Mouse (Mus musculus) embryonic facial prominence, embryonic 10.5 days (tissue): ENCODE measurements around the gene Lta. TPM values are rescaled to one million over a fixed set of nuclear protein-coding genes. Genes with fewer than 3 reads are reported as not detected.

Experiments
- DNase-seq: peaks from one replicate; pipeline ENCODE4 v3.0.0-alpha.2; 2017; ENCODE audit warnings: low spot score
- H3K27ac ChIP-seq: fragments of 300-500 bp; sonication (generic); replicated peaks from 2 replicates; pipeline ENCODE4 v1.5.1; 2016; ENCODE audit warnings: mild to moderate bottlenecking
- H3K27me3 ChIP-seq: fragments of 300-500 bp; sonication (generic); replicated peaks from 2 replicates; pipeline ENCODE4 v1.6.1; 2016; ENCODE audit warnings: low read depth, mild to moderate bottlenecking; ENCODE audit not compliant: poor library complexity, severe bottlenecking
- H3K36me3 ChIP-seq: fragments of 300-500 bp; sonication (generic); replicated peaks from 2 replicates; pipeline ENCODE4 v1.6.1; 2016; ENCODE audit warnings: mild to moderate bottlenecking, moderate library complexity
- H3K4me1 ChIP-seq: fragments of 300-500 bp; sonication (generic); 2 replicates; pipeline ENCODE4 v1.6.1; 2016
- H3K4me3 ChIP-seq: fragments of 300-500 bp; sonication (generic); 2 replicates; pipeline ENCODE4 v1.5.1; 2016; ENCODE audit warnings: mild to moderate bottlenecking, moderate library complexity
- H3K9me3 ChIP-seq: fragments of 300-500 bp; sonication (generic); 2 replicates; pipeline ENCODE4 v1.6.1; 2016; ENCODE audit warnings: mild to moderate bottlenecking
- WGBS: fragments of 180-500 bp; shearing (Covaris S2); methylation state at CpG from one replicate; pipeline ENCODE4 v1.1.7; 2016; 5-methylcytosine and 5-hydroxymethylcytosine counted together
- microRNA-seq: library from miRNA; unstranded; fragments of <30 nt; microRNA quantifications from one replicate; pipeline ENCODE4, GENCODE M21; 2017
- polyA plus RNA-seq: library from polyadenylated mRNA; unstranded; fragments of >200 nt; fragmentation: Nextera tagmentation; extraction: Ambion mirVana; gene quantifications from 2 replicates; pipeline ENCODE4 v1.2.1, GENCODE M21; 2016

The Lta gene
- polyA plus RNA-seq, 1 experiment from 2014 or later = not detected

DNA sequence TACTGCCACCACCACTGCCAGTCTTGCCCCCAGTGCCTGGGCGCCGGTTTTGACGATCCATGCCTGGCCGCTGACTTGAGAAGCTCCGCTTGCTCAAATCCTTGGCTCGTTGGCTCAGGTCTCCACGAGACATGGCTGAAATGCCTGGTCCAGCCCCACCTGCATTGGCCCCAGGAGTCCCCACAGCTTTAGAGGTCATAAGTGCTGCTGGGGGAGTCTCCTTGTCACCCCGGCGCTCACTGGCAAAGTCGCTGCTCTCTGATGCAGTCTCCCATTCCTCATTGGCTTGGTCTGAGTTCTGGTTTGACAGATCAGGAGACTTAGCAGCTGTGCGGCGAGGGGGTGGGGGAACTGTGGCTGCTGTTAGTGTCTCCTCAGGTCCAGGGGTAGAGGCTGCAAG, 49.7 kb downstream of the Lta start:
- Histone ChIP-seq H3K27ac (no peak overlapping the region), H3K9me3 (no peaks in the 10 kb centered on the region), H3K27me3 (no peaks in the 10 kb centered on the region), H3K36me3 (peaks cover 99% of the 10 kb centered on the region), H3K4me1 (peaks cover 12% of the 10 kb centered on the region), H3K4me3 (peak overlapping the region; percentile 16; the same call in 1 of the 2 replicates)
- DNase-seq = no peak
- WGBS = 93% methylated on average over 12 of the region's 12 CpGs

DNA sequence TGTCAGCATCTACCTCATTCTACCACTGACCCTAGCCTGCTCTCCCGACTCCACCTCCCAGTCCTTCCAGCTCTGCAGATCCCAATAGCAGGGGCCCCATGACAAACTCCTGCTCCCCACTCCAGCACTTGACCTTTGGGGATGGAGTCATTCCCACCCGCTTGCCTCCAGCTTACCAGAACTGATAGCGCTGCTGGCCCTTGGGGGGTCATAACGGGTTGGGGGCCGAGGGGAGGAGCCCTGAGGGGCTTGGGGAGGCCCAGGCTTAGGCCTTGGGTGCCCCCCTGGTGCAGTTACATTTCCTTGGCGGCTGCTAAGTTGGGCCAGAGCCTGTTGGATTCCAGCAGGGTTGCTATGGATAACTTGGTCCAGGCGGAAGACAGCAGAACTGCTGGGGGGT, 50.5 kb downstream of the Lta start:
- DNase-seq = no peak
- Histone ChIP-seq H3K27me3 (no peaks in the 10 kb centered on the region), H3K4me1 (peaks cover 12% of the 10 kb centered on the region), H3K27ac (no peak overlapping the region), H3K9me3 (no peaks in the 10 kb centered on the region), H3K4me3 (peak overlapping the region; percentile 16; the same call in 1 of the 2 replicates), H3K36me3 (peaks cover 99% of the 10 kb centered on the region)
- WGBS = 84% methylated on average over 7 of the region's 7 CpGs

DNA sequence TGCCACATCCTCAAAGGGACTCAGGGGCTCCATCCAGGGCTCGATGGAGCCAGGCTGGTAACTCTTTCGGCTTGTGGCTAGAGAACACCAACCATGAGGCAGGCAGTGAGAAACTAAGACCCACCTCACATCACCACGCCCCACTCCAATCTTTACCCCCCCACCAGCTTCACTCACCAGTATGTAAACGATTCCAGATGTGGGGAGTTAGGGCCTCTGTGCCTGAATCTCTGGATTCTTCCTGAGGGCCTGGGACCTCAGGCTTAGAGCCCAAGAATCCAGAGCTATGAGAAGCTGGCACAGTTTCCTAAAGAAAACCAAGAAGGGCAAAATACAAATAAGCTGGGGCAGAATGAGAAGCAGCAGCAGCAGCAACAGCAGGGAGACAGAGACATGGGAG, 51.2 kb downstream of the Lta start:
- Histone ChIP-seq H3K4me3 (no peak overlapping the region; the same call in 1 of the 2 replicates), H3K27me3 (no peaks in the 10 kb centered on the region), H3K4me1 (peaks cover 12% of the 10 kb centered on the region), H3K9me3 (no peaks in the 10 kb centered on the region), H3K36me3 (peaks cover 99% of the 10 kb centered on the region), H3K27ac (no peak overlapping the region)
- no peak for DNase-seq
- 75% methylated on average over 4 of the region's 4 CpGs for WGBS

Small RNA genes within 50 kb of the gene (microRNA-seq; reads per million reads assigned to microRNA genes)
- gene Mir6973a = not detected
- not detected for gene Mir6974
- gene Mir6975 = 3.4 reads per million, percentile 4 among the genes with 10 or more reads in this experiment
- gene Mir8094 = not detected

Other genes with a start within 250 kb of the Lta start
- 0.13 and 0.15 TPM in 2 replicates for gene Hspa1b, start 246.1 kb downstream of the Lta start, polyA plus RNA-seq
- not detected in 2 replicates for gene Gm20481, start 235.4 kb downstream of the Lta start, polyA plus RNA-seq
- 1.3 and 1.9 TPM in 2 replicates for gene Hspa1a, start 233.2 kb downstream of the Lta start, polyA plus RNA-seq
- 1.1 TPM in 2 replicates for gene Hspa1l, start 232.6 kb downstream of the Lta start, polyA plus RNA-seq
- gene Lsm2, start 223.5 kb downstream of the Lta start, polyA plus RNA-seq = 339 and 361 TPM in 2 replicates
- gene Vars, start 204.4 kb downstream of the Lta start, polyA plus RNA-seq = 197 and 223 TPM in 2 replicates
- gene Vwa7, start 188.8 kb downstream of the Lta start, polyA plus RNA-seq = 0.18 and 0.21 TPM in 2 replicates
- gene Sapcd1, start 177.3 kb downstream of the Lta start, polyA plus RNA-seq = 4.2 and 5.6 TPM in 2 replicates
- gene Msh5, start 158.6 kb downstream of the Lta start, polyA plus RNA-seq = 3.9 and 4.4 TPM in 2 replicates
- gene Clic1, start 155.4 kb downstream of the Lta start, polyA plus RNA-seq = 190 and 191 TPM in 2 replicates
- gene Ddah2, start 146.3 kb downstream of the Lta start, polyA plus RNA-seq = 482 and 503 TPM in 2 replicates
- 0.31 and 0.35 TPM in 2 replicates for gene Ly6g6c, start 140.0 kb downstream of the Lta start, polyA plus RNA-seq
- gene Mpig6b, start 139.2 kb downstream of the Lta start, polyA plus RNA-seq = 0.52 and 0.93 TPM in 2 replicates
- gene Ly6g6e, start 128.4 kb downstream of the Lta start, polyA plus RNA-seq = 0.83 and 1.00 TPM in 2 replicates
- gene Ly6g6d, start 127.3 kb downstream of the Lta start, polyA plus RNA-seq = 1.3 TPM in 1 of 2 replicates, not detected in the other
- 0.51 and 0.62 TPM in 2 replicates for gene Ly6g6f, start 119.7 kb downstream of the Lta start, polyA plus RNA-seq
- 59.4 and 60.0 TPM in 2 replicates for gene Abhd16a, start 116.1 kb downstream of the Lta start, polyA plus RNA-seq
- not detected in 2 replicates for gene Ly6g5c, start 97.1 kb downstream of the Lta start, polyA plus RNA-seq
- gene Ly6g5b, start 89.9 kb downstream of the Lta start, polyA plus RNA-seq = 1.5 and 1.6 TPM in 2 replicates
- gene Gpank1, start 83.9 kb downstream of the Lta start, polyA plus RNA-seq = 32.5 and 33.3 TPM in 2 replicates
- gene Csnk2b, start 83.3 kb downstream of the Lta start, polyA plus RNA-seq = 283 and 288 TPM in 2 replicates
- 9.6 and 9.7 TPM in 2 replicates for gene D17H6S53E, start 79.0 kb downstream of the Lta start, polyA plus RNA-seq
- gene Apom, start 73.3 kb downstream of the Lta start, polyA plus RNA-seq = 0.40 and 0.69 TPM in 2 replicates
- 73.8 and 77.8 TPM in 2 replicates for gene Bag6, start 70.2 kb downstream of the Lta start, polyA plus RNA-seq
- gene Prrc2a, start 40.5 kb downstream of the Lta start, polyA plus RNA-seq = 203 and 205 TPM in 2 replicates
- 2.9 and 3.9 TPM in 2 replicates for gene Aif1, start 29.3 kb downstream of the Lta start, polyA plus RNA-seq
- 2.6 and 6.9 TPM in 2 replicates for gene Lst1, start 16.9 kb downstream of the Lta start, polyA plus RNA-seq
- gene Ltb, start 10.9 kb downstream of the Lta start, polyA plus RNA-seq = 0.16 and 0.34 TPM in 2 replicates
- gene Tnf, start 3.3 kb downstream of the Lta start, polyA plus RNA-seq = not detected in 2 replicates
- gene Gm16181, start 15.5 kb upstream of the Lta start, polyA plus RNA-seq = 0.33 and 0.40 TPM in 2 replicates
- gene Atp6v1g2, start 28.3 kb upstream of the Lta start, polyA plus RNA-seq = 5.2 and 5.6 TPM in 2 replicates
- 9.3 and 9.6 TPM in 2 replicates for gene Nfkbil1, start 30.4 kb upstream of the Lta start, polyA plus RNA-seq
- 726 and 735 TPM in 2 replicates for gene Ddx39b, start 36.4 kb upstream of the Lta start, polyA plus RNA-seq
- 30.3 and 32.9 TPM in 2 replicates for gene H2-D1, start 57.4 kb upstream of the Lta start, polyA plus RNA-seq
- not detected in 2 replicates for gene H2-Q1, start 115.1 kb upstream of the Lta start, polyA plus RNA-seq
- gene H2-Q2, start 136.9 kb upstream of the Lta start, polyA plus RNA-seq = 0.75 and 0.88 TPM in 2 replicates
- gene H2-Q4, start 174.3 kb upstream of the Lta start, polyA plus RNA-seq = 1.5 and 1.6 TPM in 2 replicates
- gene H2-Q6, start 219.5 kb upstream of the Lta start, polyA plus RNA-seq = 1.5 and 1.6 TPM in 2 replicates
- 12.2 and 12.9 TPM in 2 replicates for gene H2-Q7, start 233.8 kb upstream of the Lta start, polyA plus RNA-seq